Mouse (Mus musculus) midbrain, embryonic 15.5 days (tissue): ENCODE results near the gene Tspyl3. TPM values are rescaled to one million over a fixed set of nuclear protein-coding genes. Genes with fewer than 3 reads are reported as not detected.

Experiments used
- ATAC-seq: fragments of 200-750 bp; cut with Nextera tagmentation; replicated peaks from 2 replicates; pipeline ENCODE4 v1.8.0; 2017; ENCODE audit warnings: moderate TSS enrichment
- H3K27ac ChIP-seq: fragments of 300-500 bp; sonication (generic); 2 replicates; pipeline ENCODE4 v1.5.1; 2015; ENCODE audit warnings: mild to moderate bottlenecking, inconsistent platforms
- H3K27me3 ChIP-seq: fragments of 300-500 bp; sonication (generic); replicated peaks from 2 replicates; pipeline ENCODE4 v1.6.1; 2015; ENCODE audit warnings: inconsistent platforms
- H3K36me3 ChIP-seq: fragments of 300-500 bp; sonication (generic); replicated peaks from 2 replicates; pipeline ENCODE4 v1.6.1; 2015; ENCODE audit warnings: inconsistent platforms
- H3K4me1 ChIP-seq: fragments of 300-500 bp; sonication (generic); 2 replicates; pipeline ENCODE4 v1.6.1; 2015; ENCODE audit warnings: inconsistent platforms
- H3K4me2 ChIP-seq: fragments of 300-500 bp; sonication (generic); 2 replicates; pipeline ENCODE4 v1.6.1; 2015; ENCODE audit warnings: inconsistent platforms, mild to moderate bottlenecking, moderate library complexity
- H3K4me3 ChIP-seq: fragments of 300-500 bp; sonication (generic); 2 replicates; pipeline ENCODE4 v1.5.1; 2015; ENCODE audit warnings: mild to moderate bottlenecking, inconsistent platforms
- H3K9ac ChIP-seq: fragments of 300-500 bp; sonication (generic); 2 replicates; pipeline ENCODE4 v1.6.1; 2015; ENCODE audit warnings: mild to moderate bottlenecking, inconsistent platforms
- H3K9me3 ChIP-seq: fragments of 300-500 bp; sonication (generic); 2 replicates; pipeline ENCODE4 v1.6.1; 2016; ENCODE audit warnings: inconsistent platforms
- WGBS: fragments of 180-500 bp; shearing (Covaris S2); methylation state at CpG from one replicate; pipeline ENCODE4 v1.1.7; 2015; ENCODE audit warnings: mixed read lengths; 5-methylcytosine and 5-hydroxymethylcytosine counted together
- polyA plus RNA-seq: library from polyadenylated mRNA; unstranded; fragments of >200 nt; fragmentation: Nextera tagmentation; extraction: Ambion mirVana; gene quantifications from 2 replicates; pipeline ENCODE4 v1.2.1, GENCODE M21; 2015

Gene Tspyl3
- polyA plus RNA-seq, 1 experiment from 2014 or later: 49.7 TPM

DNA sequence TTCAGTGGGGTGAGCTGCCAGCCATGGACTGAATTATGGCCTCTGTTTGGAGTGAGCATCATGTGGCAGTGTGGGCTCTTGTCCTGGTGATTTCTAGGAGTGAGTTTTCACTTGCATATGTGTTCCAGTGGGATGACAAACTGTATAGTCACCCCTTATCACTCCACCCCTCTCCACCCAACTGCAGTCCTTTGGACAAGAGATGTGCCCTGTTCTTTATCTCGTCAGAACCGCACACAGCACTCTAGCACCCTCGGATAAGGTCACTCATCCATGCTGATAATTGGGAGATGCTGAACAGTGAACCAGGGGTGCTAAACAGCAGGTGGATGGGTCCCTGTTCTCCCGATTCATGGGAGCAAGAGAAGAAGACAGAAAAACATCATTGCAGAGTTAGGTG is 3.6 kb downstream of the Tspyl3 start:
- H3K4me1 ChIP-seq: peaks cover 12% of the 10 kb centered on the region
- WGBS: 91% methylated on average over 4 of the region's 4 CpGs

GRCm38 (mm10) chr2:153218516-153218915 is 6.7 kb downstream of the Tspyl3 start:
- H3K4me1 ChIP-seq: peaks cover 3% of the 10 kb centered on the region; the same call in 1 of the 2 replicates

More for the DNA sequence above, 3.6 kb downstream of the Tspyl3 start:
- H3K27me3 ChIP-seq: no peaks in the 10 kb centered on the region
- no peak overlapping the region for H3K9ac ChIP-seq
- H3K27ac ChIP-seq: no peak overlapping the region
- no peak overlapping the region for H3K4me3 ChIP-seq
- no peaks in the 10 kb centered on the region for H3K36me3 ChIP-seq
- no peaks in the 10 kb centered on the region for H3K9me3 ChIP-seq
- no peak for ATAC-seq
- no peak overlapping the region for H3K4me2 ChIP-seq

GRCm38 (mm10) chr2:153217826-153218340 is 7.4 kb downstream of the Tspyl3 start:
- 84% methylated on average over 10 of the region's 10 CpGs for WGBS
- Histone ChIP-seq H3K27ac (no peak overlapping the region), H3K9ac (no peak overlapping the region), H3K27me3 (no peaks in the 10 kb centered on the region), H3K36me3 (no peaks in the 10 kb centered on the region), H3K4me2 (no peak overlapping the region), H3K4me1 (peaks cover 3% of the 10 kb centered on the region; the same call in 1 of the 2 replicates), H3K4me3 (no peak overlapping the region), H3K9me3 (no peaks in the 10 kb centered on the region)
- no peak for ATAC-seq

More at GRCm38 (mm10) chr2:153218516-153218915, 6.7 kb downstream of the Tspyl3 start:
- no peaks in the 10 kb centered on the region for H3K27me3 ChIP-seq
- H3K4me3 ChIP-seq: no peak overlapping the region
- no peak overlapping the region for H3K9ac ChIP-seq
- ATAC-seq: no peak
- H3K36me3 ChIP-seq: no peaks in the 10 kb centered on the region
- no peak overlapping the region for H3K27ac ChIP-seq
- WGBS: 84% methylated on average over 3 of the region's 3 CpGs
- no peaks in the 10 kb centered on the region for H3K9me3 ChIP-seq
- H3K4me2 ChIP-seq: no peak overlapping the region

GRCm38 (mm10) chr2:153215421-153215820 is 9.8 kb downstream of the Tspyl3 start:
- no peak for ATAC-seq
- Histone ChIP-seq H3K36me3 (no peaks in the 10 kb centered on the region), H3K4me2 (no peak overlapping the region), H3K27ac (no peak overlapping the region), H3K4me1 (no peaks in the 10 kb centered on the region), H3K9me3 (no peaks in the 10 kb centered on the region), H3K27me3 (no peaks in the 10 kb centered on the region), H3K4me3 (no peak overlapping the region), H3K9ac (no peak overlapping the region)
- WGBS: 82% methylated on average over 4 of the region's 4 CpGs

DNA sequence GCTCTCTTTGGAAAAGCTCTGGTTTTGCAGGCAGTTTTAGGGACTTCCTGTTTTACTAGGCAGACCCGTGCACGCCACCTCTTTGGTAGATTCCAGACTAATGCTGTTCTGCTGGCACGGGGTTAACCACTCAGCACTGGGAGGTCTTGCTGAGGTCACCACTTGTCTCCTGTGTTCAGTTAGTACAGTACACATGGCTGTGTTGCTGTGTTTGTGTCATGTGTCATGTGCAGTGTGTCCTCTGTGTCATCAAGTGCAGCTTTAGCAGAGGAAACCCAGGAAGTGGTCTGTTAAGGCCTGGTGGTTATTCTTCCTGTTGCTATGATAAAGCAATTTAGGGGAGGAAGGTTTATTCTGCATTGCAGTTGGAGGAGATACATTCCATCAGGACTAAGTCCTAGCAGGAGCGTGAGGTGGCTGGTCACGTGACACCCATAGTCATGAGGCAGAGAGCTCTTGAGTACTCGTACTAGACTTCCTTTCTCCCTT is 10.4 kb downstream of the Tspyl3 start:
- Histone ChIP-seq H3K9me3 (no peaks in the 10 kb centered on the region), H3K36me3 (0 out of 2 replicates have a peak, but pooled peaks cover 3% of the 10 kb centered on the region), H3K9ac (no peak overlapping the region), H3K27ac (no peak overlapping the region), H3K4me3 (no peak overlapping the region), H3K4me2 (no peak overlapping the region), H3K4me1 (no peaks in the 10 kb centered on the region), H3K27me3 (no peaks in the 10 kb centered on the region)
- 79% methylated on average over 6 of the region's 6 CpGs for WGBS
- ATAC-seq: no peak

DNA sequence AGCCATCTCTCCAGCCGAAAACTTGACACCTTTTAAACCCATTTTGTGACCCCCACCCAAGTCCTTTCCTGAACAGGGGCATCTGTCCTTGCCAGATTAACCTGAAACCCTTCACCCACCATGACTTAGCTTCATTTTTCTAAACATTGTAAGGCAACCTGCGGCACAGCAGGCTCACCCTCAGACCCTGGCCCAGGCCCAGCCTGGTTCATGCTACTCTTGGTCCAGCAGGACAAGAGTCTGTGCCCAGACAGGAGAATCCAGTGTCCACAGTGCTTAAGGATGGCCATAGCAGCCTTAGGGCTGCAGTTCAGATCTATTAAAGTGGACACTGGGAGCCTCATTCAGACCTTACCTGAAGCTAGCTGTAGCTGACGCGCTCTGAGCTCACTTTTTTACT is 11.9 kb downstream of the Tspyl3 start:
- Histone ChIP-seq H3K27ac (no peak overlapping the region), H3K4me3 (no peak overlapping the region), H3K9me3 (no peaks in the 10 kb centered on the region), H3K4me2 (no peak overlapping the region), H3K9ac (no peak overlapping the region), H3K27me3 (no peaks in the 10 kb centered on the region), H3K36me3 (peaks cover 15% of the 10 kb centered on the region; the same call in 1 of the 2 replicates), H3K4me1 (no peaks in the 10 kb centered on the region)
- 92% methylated on average over 4 of the region's 4 CpGs for WGBS
- ATAC-seq: no peak

GRCm38 (mm10) chr2:153211451-153211850 is 13.8 kb downstream of the Tspyl3 start:
- Histone ChIP-seq H3K36me3 (peaks cover 21% of the 10 kb centered on the region), H3K9ac (no peak overlapping the region), H3K4me3 (no peak overlapping the region), H3K27me3 (no peaks in the 10 kb centered on the region), H3K4me1 (no peaks in the 10 kb centered on the region), H3K4me2 (no peak overlapping the region), H3K9me3 (no peaks in the 10 kb centered on the region), H3K27ac (no peak overlapping the region)
- 94% methylated on average over 5 of the region's 5 CpGs for WGBS
- ATAC-seq: no peak

GRCm38 (mm10) chr2:153209286-153209685 is 16.0 kb downstream of the Tspyl3 start:
- no peaks in the 10 kb centered on the region for H3K4me1 ChIP-seq
- H3K9me3 ChIP-seq: no peaks in the 10 kb centered on the region
- no peak overlapping the region for H3K4me2 ChIP-seq
- no peak overlapping the region for H3K4me3 ChIP-seq
- H3K36me3 ChIP-seq: peaks cover 33% of the 10 kb centered on the region
- WGBS: 94% methylated on average over 5 of the region's 5 CpGs
- H3K27me3 ChIP-seq: no peaks in the 10 kb centered on the region
- no peak overlapping the region for H3K9ac ChIP-seq
- ATAC-seq: no peak
- H3K27ac ChIP-seq: no peak overlapping the region

DNA sequence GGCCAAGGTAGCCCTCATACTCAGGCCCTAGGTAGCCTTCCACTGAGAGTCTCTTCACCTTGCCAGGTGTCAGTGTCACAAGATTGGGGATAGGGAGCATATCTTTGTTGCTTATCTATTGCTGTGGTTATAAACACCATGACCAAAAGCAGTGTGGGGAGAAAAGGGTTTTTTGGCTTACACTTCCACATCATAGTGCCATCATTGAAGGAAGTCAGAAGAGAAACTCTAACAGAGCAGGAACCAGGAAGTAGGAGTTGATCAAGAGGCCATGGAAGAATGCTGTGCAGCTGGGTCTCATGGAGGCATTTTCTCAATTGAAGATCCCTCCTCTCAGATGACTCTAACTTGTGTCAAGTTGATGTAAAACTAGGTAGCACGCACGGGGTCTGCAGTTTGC is 17.1 kb downstream of the Tspyl3 start:
- H3K27me3 ChIP-seq: no peaks in the 10 kb centered on the region
- WGBS: 96% methylated on average over 2 of the region's 2 CpGs
- peaks cover 37% of the 10 kb centered on the region for H3K36me3 ChIP-seq
- no peak overlapping the region for H3K27ac ChIP-seq
- no peak overlapping the region for H3K4me2 ChIP-seq
- no peak overlapping the region for H3K9ac ChIP-seq
- no peak for ATAC-seq
- no peaks in the 10 kb centered on the region for H3K4me1 ChIP-seq
- H3K9me3 ChIP-seq: no peaks in the 10 kb centered on the region
- H3K4me3 ChIP-seq: no peak overlapping the region

DNA sequence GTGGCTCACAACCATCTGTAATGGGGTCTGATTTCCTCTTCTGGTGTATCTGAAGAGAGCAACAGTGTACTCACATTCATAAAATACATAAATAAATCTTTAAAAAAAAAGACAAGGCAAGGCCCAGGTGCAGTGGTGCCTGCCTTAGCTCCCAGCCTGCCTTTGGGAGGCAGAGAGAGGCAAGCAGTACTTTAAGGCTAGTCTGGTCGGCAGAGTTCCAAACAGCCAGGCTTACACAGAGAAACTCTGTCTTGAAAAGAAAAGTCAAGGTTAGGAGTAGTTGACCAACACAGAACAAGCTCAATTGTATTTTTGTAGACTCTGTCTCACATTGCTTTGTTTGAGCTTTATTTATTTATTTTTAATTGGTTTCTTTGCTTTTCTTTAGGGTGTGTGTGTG is 22.5 kb downstream of the Tspyl3 start:
- Histone ChIP-seq H3K36me3 (peaks cover 49% of the 10 kb centered on the region), H3K9ac (no peak overlapping the region), H3K4me2 (no peak overlapping the region), H3K27me3 (no peaks in the 10 kb centered on the region), H3K4me3 (no peak overlapping the region), H3K27ac (no peak overlapping the region), H3K4me1 (no peaks in the 10 kb centered on the region; the same call in 1 of the 2 replicates), H3K9me3 (no peaks in the 10 kb centered on the region)
- 61% methylated on average over 1 of the region's 1 CpGs for WGBS
- ATAC-seq: no peak

DNA sequence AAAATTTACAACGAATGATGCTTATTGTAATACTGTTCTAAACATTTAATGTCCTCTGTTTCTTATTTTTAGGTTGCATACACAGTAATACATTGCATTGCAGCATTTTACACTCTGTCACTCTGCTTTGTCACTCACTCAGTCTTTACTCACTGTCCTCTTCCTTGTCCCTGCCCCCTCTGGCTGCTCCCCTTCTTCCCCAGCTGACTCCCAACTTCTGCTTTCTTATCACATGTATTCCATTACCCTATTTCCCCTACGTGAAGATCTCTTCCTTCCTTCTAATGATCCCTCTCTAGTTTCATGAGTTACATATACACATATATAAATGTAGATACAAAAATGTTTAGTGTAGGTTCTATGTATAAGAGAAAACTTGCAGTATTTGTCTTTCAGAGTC is 26.1 kb downstream of the Tspyl3 start:
- Histone ChIP-seq H3K4me2 (no peak overlapping the region), H3K9me3 (no peaks in the 10 kb centered on the region), H3K27ac (no peak overlapping the region), H3K4me3 (no peak overlapping the region), H3K27me3 (no peaks in the 10 kb centered on the region), H3K36me3 (peaks cover 51% of the 10 kb centered on the region), H3K4me1 (no peaks in the 10 kb centered on the region; the same call in 1 of the 2 replicates), H3K9ac (no peak overlapping the region)
- 95% methylated on average over 2 of the region's 2 CpGs for WGBS
- ATAC-seq: no peak

DNA sequence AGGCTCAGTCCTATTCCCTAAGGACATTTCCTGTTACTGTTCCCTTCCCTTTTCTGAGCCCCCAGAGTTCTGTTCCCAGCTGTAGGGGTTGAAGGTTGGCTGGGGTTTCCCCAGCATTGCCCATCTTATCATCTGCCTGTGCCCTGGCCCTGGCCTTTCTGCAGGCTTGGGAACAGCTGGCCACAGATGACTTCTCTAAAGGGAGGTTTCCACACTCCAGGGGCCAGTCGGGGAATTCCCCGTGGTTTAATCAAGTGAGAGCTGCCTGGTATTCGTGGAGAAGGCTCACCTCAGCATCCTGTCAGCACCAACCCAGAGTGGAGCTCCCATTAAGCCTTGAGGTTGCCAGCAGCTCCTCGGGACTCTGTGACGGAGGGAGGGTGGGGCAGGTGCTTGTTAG is 26.8 kb downstream of the Tspyl3 start:
- Histone ChIP-seq H3K9me3 (no peaks in the 10 kb centered on the region), H3K27ac (no peak overlapping the region), H3K4me2 (no peak overlapping the region), H3K36me3 (peaks cover 48% of the 10 kb centered on the region), H3K4me3 (no peak overlapping the region), H3K27me3 (no peaks in the 10 kb centered on the region), H3K4me1 (no peaks in the 10 kb centered on the region; the same call in 1 of the 2 replicates), H3K9ac (no peak overlapping the region)
- no peak for ATAC-seq
- WGBS: 83% methylated on average over 5 of the region's 5 CpGs

DNA sequence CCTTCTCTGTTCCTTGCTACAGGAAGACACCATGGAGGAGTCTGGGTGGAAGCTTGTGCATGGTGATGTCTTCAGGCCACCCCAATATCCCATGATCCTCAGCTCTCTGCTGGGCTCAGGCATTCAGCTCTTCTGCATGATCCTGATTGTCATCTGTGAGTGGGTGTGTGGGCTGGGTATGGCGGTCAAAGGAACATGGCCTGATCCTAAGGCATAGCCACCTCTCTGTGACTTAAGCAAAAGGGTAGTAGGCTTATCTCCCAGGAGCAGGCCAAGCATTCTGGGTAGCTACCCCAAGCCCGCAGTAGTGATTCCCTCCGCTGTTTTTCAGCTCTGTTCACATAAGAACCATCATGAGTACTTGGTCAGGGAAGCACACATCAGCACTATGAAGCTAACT is 31.0 kb downstream of the Tspyl3 start:
- Histone ChIP-seq H3K4me2 (no peak overlapping the region), H3K27me3 (no peaks in the 10 kb centered on the region), H3K4me3 (no peak overlapping the region), H3K27ac (no peak overlapping the region), H3K36me3 (peaks cover 32% of the 10 kb centered on the region), H3K9ac (no peak overlapping the region), H3K9me3 (no peaks in the 10 kb centered on the region), H3K4me1 (no peaks in the 10 kb centered on the region)
- no peak for ATAC-seq
- 96% methylated on average over 3 of the region's 3 CpGs for WGBS
